Mouse (Mus musculus) spleen, adult 2 months (tissue): ENCODE measurements around the gene Wdr64.

Experiments used
- CTCF ChIP-seq: fragments of 200-500 bp; IDR thresholded peaks from 2 replicates; pipeline ENCODE4 v1.5.1; 2011; ENCODE audit warnings: mild to moderate bottlenecking, inconsistent platforms; ENCODE audit not compliant: insufficient read depth, insufficient read length, insufficient replicate concordance; ENCODE audit errors: extremely low read depth
- POLR2A ChIP-seq: fragments of 200-500 bp; IDR thresholded peaks from 2 replicates; pipeline ENCODE4 v1.6.1; 2011; ENCODE audit warnings: low read depth, low read length, inconsistent platforms

DNA sequence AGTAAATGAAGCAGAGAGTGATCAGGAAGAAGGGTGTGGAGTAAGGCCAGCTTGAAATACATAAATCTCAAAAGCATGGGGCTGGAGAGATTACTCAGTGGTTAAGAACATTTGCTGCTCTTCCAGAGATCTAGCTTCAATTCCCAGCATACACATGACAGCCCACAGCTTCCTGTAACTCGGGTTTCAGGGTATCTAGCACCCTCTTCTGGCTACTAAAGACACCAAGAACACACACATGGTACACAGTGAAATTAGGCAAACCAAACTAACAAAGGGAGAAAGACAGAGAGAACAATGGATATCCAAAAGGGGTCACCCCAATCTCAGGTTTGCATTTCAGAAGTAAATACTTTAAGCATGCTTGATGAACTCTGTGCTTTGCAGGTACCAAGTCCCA is 113.2 kb downstream of the Wdr64 start:
- no peak for TF ChIP-seq POLR2A
- no peak for TF ChIP-seq CTCF
